Mouse (Mus musculus) G1E (cell line): ENCODE results near the gene B9d1. TPM values are rescaled to one million over a fixed set of nuclear protein-coding genes. Genes with fewer than 3 reads are reported as not detected.

Experiments
- ATAC-seq: 2 replicates; pipeline ENCODE4 v1.8.0; 2016; ENCODE audit warnings: mild to moderate bottlenecking; ENCODE audit not compliant: insufficient number of reproducible peaks, poor library complexity, low FRiP score, severe bottlenecking; ENCODE audit errors: extremely low read depth
- DNase-seq: peaks from one replicate; pipeline ENCODE4 v3.0.0; 2012; ENCODE audit warnings: low spot score
- H3K27me3 ChIP-seq: 2 replicates; pipeline ENCODE4 v1.6.1; 2012; ENCODE audit warnings: mild to moderate bottlenecking, low read length, inconsistent platforms; ENCODE audit not compliant: insufficient read depth
- H3K36me3 ChIP-seq: replicated peaks from 2 replicates; pipeline ENCODE3; 2012; ENCODE audit warnings: mild to moderate bottlenecking, inconsistent platforms
- H3K4me1 ChIP-seq: 2 replicates; pipeline ENCODE4 v1.6.1; 2012; ENCODE audit warnings: low read depth, low read length, inconsistent platforms, mixed read lengths; ENCODE audit not compliant: insufficient read depth
- H3K4me3 ChIP-seq: 2 replicates; pipeline ENCODE4 v1.5.1; 2012; ENCODE audit warnings: low read depth, mild to moderate bottlenecking, inconsistent platforms, low read length, moderate library complexity, mixed read lengths
- H3K9me3 ChIP-seq: replicated peaks from 2 replicates; pipeline ENCODE4 v1.6.1; 2012; ENCODE audit warnings: inconsistent platforms
- CTCF ChIP-seq: IDR thresholded peaks from 2 replicates; pipeline ENCODE4 v1.5.1; 2012; ENCODE audit warnings: low read depth, low read length, inconsistent platforms, mixed read lengths
- GATA1 ChIP-seq: IDR thresholded peaks from 2 replicates; pipeline ENCODE4 v1.6.1; 2012; ENCODE audit warnings: borderline replicate concordance, low read length, inconsistent platforms, mixed read lengths
- GATA2 ChIP-seq: IDR thresholded peaks from 2 replicates; pipeline ENCODE4 v1.6.1; 2012; ENCODE audit warnings: low read depth, low read length, inconsistent platforms, borderline replicate concordance
- POLR2AphosphoS5 ChIP-seq: IDR thresholded peaks from 2 replicates; pipeline ENCODE4 v1.6.1; 2012; ENCODE audit warnings: low read depth, low read length, inconsistent platforms; ENCODE audit not compliant: insufficient replicate concordance
- TAL1 ChIP-seq: conservative IDR thresholded peaks from 2 replicates; pipeline ENCODE4 v1.6.1; 2012; ENCODE audit warnings: low read depth, low read length, inconsistent platforms, mixed read lengths
- polyA plus RNA-seq: library from polyadenylated mRNA; stranded (reverse); fragments of >175 nt; gene quantifications from 2 replicates; pipeline ENCODE4 v1.2.3, GENCODE M21; 2012
- total RNA-seq, 2 experiments: library from RNA; stranded (forward) in 1 of 2; stranded (reverse) in 1 of 2; fragments of 200-1000 nt in 1 of 2; fragments of >200 nt in 1 of 2; fragmentation: Nextera tagmentation in 1 of 2; gene quantifications; 2 replicates each; pipeline ENCODE4 v1.2.3; 2014 to 2017

The B9d1 gene
- total and polyA plus RNA-seq, 3 experiments = 9.6 to 28.2 (median 11.2) TPM

DNA sequence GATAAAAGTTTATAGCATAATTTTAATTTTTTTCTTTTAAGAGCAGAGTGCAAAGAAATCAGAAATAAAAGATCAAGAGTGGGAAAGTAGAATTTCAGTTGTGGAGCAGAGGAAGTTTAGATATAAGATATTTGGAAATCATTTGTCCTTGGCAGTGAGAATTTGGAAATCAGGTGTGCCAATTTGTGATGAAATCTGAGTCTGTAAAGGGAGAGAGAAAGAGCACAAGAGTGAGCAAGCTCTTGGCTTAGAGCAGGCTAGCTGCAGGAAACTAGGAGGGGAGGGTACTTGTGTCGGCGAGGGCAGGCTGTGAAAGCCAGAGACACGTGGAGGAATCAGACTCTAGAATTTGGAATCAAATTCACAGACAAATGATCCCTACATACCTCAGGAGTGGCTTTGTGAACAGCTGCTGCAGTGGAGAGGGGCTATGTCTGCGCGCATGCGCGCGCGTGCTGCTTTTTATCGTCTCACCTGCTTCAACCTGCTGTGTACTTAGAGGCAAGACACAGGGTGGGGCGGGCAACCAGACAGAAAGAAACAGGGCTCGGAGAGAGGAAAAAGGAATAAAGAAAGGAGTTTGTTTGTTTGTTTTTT lies 28.1 kb upstream of the B9d1 start:
- H3K9me3 ChIP-seq = no peaks in the 10 kb centered on the region
- H3K36me3 ChIP-seq = no peaks in the 10 kb centered on the region
- no peak for TF ChIP-seq GATA1
- TF ChIP-seq POLR2AphosphoS5 = no peak
- no peak for TF ChIP-seq CTCF
- no peak for TF ChIP-seq TAL1
- no peak for TF ChIP-seq GATA2
- peaks cover 5% of the 10 kb centered on the region for H3K4me1 ChIP-seq
- no peak for DNase-seq
- H3K27me3 ChIP-seq = peaks cover 11% of the 10 kb centered on the region
- no peak overlapping the region for H3K4me3 ChIP-seq
- no peak for ATAC-seq

- no peak for DNase-seq
- no peaks in the 10 kb centered on the region for H3K36me3 ChIP-seq
- no peak for ATAC-seq
- TF ChIP-seq GATA2 (no peak), CTCF (no peak), POLR2AphosphoS5 (no peak), GATA1 (no peak), TAL1 (no peak)
- peaks cover 5% of the 10 kb centered on the region for H3K4me1 ChIP-seq
- no peaks in the 10 kb centered on the region for H3K9me3 ChIP-seq
- H3K4me3 ChIP-seq = no peak overlapping the region
- H3K27me3 ChIP-seq = peaks cover 11% of the 10 kb centered on the region
Measured at GRCm38 (mm10) chr11:61477566-61478508, 27.1 kb upstream of the B9d1 start.

- Histone ChIP-seq H3K4me3 (no peak overlapping the region), H3K9me3 (no peaks in the 10 kb centered on the region)
Measured at GRCm38 (mm10) chr11:61478788-61479187, 26.2 kb upstream of the B9d1 start.

DNA sequence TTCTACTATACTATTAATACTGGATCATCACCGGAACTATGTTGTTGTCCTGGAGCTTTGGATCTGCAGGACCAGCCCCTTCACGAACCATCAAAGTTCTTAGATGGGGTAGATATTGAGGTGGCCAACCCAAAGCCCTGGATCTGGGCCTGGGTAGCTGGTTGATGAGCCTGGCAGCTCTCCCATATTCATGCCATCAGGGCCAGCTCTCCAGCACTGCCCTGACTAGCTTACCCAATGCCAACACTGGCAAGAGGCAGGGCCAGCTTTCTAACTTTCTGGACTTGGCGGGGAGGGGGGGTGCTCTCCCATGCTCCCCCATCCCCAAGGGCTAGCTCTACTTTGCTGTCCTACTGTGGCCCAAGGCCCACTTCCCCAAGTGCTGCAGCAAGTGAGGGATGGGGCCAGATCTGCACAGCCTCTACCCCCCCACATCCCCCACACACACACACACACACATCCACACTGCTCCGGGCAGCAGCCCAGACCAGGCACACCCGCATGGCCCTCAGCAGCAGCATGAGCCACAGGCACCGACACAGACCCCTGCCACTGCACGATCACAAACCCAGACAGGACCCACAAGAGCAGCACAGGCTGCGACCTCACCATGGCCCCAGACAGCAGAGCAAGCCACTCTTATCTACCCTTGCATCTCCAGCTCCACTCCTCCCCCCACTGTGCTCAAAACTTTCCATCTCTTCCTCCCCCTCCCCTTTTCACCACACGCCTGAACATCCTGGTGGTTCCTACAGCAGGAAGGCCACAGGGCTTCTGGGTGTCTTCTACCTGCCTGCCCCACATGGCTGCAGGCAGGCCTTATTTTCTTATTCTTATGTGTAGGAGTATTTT lies 23.5 kb upstream of the B9d1 start:
- Histone ChIP-seq H3K4me1 (peaks cover 5% of the 10 kb centered on the region), H3K9me3 (no peaks in the 10 kb centered on the region), H3K4me3 (no peak overlapping the region), H3K36me3 (no peaks in the 10 kb centered on the region), H3K27me3 (peaks cover 34% of the 10 kb centered on the region)
- ATAC-seq = no peak
- DNase-seq = no peak
- no peak for TF ChIP-seq POLR2AphosphoS5
- no peak for TF ChIP-seq TAL1
- TF ChIP-seq CTCF = no peak
- TF ChIP-seq GATA2 = no peak
- TF ChIP-seq GATA1 = no peak

More at GRCm38 (mm10) chr11:61478788-61479187, 26.2 kb upstream of the B9d1 start:
- Histone ChIP-seq H3K4me1 (peaks cover 5% of the 10 kb centered on the region), H3K36me3 (no peaks in the 10 kb centered on the region), H3K27me3 (peaks cover 16% of the 10 kb centered on the region)
- no peak for ATAC-seq
- TF ChIP-seq POLR2AphosphoS5 (no peak), CTCF (no peak), GATA2 (no peak)
- no peak for DNase-seq

GRCm38 (mm10) chr11:61483226-61483845 lies 21.6 kb upstream of the B9d1 start:
- no peak overlapping the region for H3K4me3 ChIP-seq
- TF ChIP-seq CTCF = no peak
- no peak for TF ChIP-seq POLR2AphosphoS5
- no peak for TF ChIP-seq TAL1
- no peak for TF ChIP-seq GATA1
- no peak for TF ChIP-seq GATA2
- H3K36me3 ChIP-seq = peaks cover 10% of the 10 kb centered on the region
- H3K9me3 ChIP-seq = no peaks in the 10 kb centered on the region
- peaks cover 5% of the 10 kb centered on the region for H3K4me1 ChIP-seq
- H3K27me3 ChIP-seq = peaks cover 31% of the 10 kb centered on the region
- ATAC-seq (no peak), DNase-seq (no peak)

GRCm38 (mm10) chr11:61484256-61484612 lies 20.7 kb upstream of the B9d1 start:
- Histone ChIP-seq H3K27me3 (peaks cover 31% of the 10 kb centered on the region), H3K4me1 (peaks cover 5% of the 10 kb centered on the region), H3K36me3 (peaks cover 19% of the 10 kb centered on the region), H3K9me3 (no peaks in the 10 kb centered on the region), H3K4me3 (no peak overlapping the region)
- TF ChIP-seq GATA2 (no peak), GATA1 (no peak)
- no peak for DNase-seq
- ATAC-seq = no peak
